Mouse (Mus musculus) heart, adult 2 months (tissue): ENCODE results near the gene Gpr22.

Experiments
- CTCF ChIP-seq: fragments of 200-600 bp; IDR thresholded peaks from 2 replicates; pipeline ENCODE4 v1.8.1; 2022; ENCODE audit warnings: antibody characterized with exemption, mild to moderate bottlenecking, moderate library complexity
- EP300 ChIP-seq: fragments of 200-500 bp; IDR thresholded peaks from 2 replicates; pipeline ENCODE4 v1.6.1; 2011; ENCODE audit warnings: low read depth, low read length, control low read depth; ENCODE audit not compliant: insufficient read depth
- POLR2A ChIP-seq: fragments of 200-500 bp; IDR thresholded peaks from 2 replicates; pipeline ENCODE4 v1.6.1; 2011; ENCODE audit warnings: mild to moderate bottlenecking, low read depth, low read length, control low read depth; ENCODE audit not compliant: insufficient read depth

GRCm38 (mm10) chr12:31754465-31754864, 40.7 kb upstream of the Gpr22 start:
- no peak for TF ChIP-seq POLR2A
- no peak for TF ChIP-seq EP300
- no peak for TF ChIP-seq CTCF
